Mouse (Mus musculus) lung, adult 2 months (tissue): ENCODE measurements around the gene Dcakd.

Experiments used
- CTCF ChIP-seq: fragments of 200-500 bp; IDR thresholded peaks from 2 replicates; pipeline ENCODE4 v1.5.1; 2011; ENCODE audit warnings: mild to moderate bottlenecking, low read length, control low read depth; ENCODE audit not compliant: insufficient read depth
- POLR2A ChIP-seq: fragments of 200-500 bp; IDR thresholded peaks from 2 replicates; pipeline ENCODE4 v1.6.1; 2011; ENCODE audit warnings: low read depth, mild to moderate bottlenecking, control low read depth, low read length, borderline replicate concordance; ENCODE audit errors: extremely low read depth

DNA sequence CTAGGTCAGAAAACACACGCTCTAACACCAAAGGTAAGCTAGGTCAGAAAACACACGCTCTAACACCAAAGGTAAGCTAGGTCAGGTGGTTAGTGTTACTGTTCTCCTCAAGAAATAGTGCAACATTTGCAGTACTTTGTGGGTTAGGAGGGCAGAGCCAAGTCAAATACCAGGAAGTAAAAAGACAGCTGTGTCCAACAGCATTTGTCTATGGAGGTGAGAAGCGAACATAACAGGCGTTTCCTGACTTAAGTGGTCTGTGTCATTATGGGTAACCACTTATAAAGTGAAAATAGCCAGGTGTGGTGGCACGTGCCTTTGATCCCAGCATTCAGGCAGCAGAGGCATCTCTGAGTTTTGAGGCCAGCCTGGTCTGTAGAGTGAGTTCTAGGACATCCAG is 21.5 kb upstream of the Dcakd start:
- no peak for TF ChIP-seq CTCF
- no peak for TF ChIP-seq POLR2A
